Mouse (Mus musculus): Measurements from ENCODE around the gene Nudt15.

The Nudt15 gene

GRCm38 (mm10) chr14:73469506-73469905 lies 78.5 kb downstream of the Nudt15 start:
- peak; percentile 73 for DNase-seq

All from right cerebral cortex, postnatal 14 days (tissue).